Mouse (Mus musculus) urinary bladder, postnatal 4 days (tissue): ENCODE data around the gene Pgf.

Source experiments
- DNase-seq, 2 experiments: peaks; one replicate each; pipeline ENCODE4 v3.0.0; 2021 to 2022; ENCODE audit warnings: low spot score in 2 of 2

The Pgf gene

DNA sequence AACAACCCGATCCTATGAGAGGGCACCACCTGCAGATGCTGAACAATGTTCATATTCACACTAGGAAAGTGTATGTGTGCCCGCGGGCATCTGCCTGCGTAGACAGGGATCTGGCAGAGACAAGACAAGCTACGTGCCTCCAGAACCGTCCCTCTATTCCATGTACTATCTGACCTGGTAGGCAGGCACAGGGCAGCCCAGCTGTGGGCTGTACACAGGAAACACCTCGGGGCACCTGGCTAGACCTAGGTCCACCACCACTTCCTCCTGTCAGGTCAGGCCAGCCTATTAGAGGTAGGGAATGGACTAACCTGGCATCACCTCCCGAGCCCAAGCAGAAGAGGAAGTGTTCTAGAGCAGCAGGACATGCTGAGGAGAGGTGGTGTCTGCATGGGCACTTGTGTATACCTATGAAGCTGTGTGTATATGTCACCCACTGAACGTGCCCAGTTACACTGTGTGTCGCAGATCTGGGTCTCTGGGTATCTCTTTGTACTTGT is at the start of gene Pgf:
Pgf (minus strand) TSS at position 51 of the 500 bp plus-strand sequence.
- no peak for DNase-seq

DNA sequence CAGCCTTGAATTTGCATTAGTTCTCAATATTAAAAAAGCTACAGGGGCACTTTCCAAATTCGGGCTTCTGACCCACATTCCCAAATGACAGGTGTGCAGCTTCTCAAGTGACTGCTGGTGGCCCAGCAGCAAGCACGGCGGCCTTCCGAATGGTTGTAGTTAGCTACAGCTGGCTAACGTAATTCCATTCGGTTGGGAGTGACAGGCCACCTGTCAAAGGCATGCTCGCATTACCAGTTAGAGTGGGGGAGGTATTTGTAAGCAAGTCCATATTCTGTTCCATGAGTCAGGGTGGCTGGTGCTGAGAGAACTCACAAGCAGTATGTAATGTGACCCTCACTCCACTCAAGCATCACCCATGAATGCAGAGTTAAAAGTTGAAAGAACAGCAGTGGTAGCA is 49.6 kb upstream of the Pgf start:
- no peak for DNase-seq

DNA sequence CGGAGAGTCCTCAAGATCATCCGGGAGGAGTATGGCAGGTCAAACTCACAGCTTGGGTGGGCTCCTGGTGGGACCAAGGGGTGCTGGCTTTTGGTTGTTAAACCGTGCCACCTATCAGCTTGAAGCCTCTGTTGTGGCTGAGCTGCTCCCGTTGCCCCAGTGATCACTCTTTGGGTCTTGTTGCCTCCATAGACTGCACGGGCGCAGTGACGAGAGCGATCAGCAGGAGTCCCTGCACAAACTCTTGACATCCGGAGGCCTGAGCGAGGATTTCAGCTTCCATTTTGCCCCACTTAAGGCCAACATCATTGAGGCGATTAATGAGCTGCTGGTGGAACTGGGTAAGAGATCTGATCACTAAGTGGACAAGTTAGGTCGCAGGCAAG is 42.3 kb upstream of the Pgf start:
- DNase-seq: no peak

DNA sequence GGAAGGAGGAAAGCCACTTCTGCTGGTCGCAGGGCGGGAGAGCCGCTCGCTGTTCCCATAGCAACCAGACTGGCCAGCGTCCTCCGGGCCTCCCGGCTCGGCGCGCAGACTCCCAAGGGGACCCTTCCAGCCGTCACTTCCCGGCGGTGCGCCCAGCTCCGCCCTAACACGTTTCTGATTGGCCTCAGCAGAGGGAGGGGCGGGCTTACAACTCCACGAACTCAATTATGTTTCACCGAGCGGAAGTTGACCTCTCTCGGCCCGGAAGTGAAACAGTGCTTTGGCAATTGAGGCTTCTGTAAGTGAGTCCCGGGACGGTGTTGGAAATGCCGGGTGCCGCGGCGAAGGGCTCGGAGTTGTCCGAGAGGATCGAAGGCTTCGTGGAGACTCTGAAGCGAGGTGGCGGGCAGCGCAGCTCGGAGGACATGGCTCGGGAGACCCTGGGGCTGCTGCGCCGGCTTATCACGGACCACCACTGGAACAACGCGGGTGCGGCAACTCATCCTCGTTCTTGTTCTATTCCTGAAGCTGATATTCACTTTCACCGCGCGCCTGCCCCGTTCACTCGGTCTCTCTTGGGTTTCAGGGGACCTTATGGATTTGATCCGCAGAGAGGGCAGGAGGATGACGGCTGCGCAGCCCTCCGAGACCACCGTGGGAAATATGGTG is 41.8 kb upstream of the Pgf start, which contains the start of gene Eif2b2:
Eif2b2 (plus strand) TSS at position 246 of the 669 bp plus-strand sequence.
- peak; percentile 98 for DNase-seq

DNA sequence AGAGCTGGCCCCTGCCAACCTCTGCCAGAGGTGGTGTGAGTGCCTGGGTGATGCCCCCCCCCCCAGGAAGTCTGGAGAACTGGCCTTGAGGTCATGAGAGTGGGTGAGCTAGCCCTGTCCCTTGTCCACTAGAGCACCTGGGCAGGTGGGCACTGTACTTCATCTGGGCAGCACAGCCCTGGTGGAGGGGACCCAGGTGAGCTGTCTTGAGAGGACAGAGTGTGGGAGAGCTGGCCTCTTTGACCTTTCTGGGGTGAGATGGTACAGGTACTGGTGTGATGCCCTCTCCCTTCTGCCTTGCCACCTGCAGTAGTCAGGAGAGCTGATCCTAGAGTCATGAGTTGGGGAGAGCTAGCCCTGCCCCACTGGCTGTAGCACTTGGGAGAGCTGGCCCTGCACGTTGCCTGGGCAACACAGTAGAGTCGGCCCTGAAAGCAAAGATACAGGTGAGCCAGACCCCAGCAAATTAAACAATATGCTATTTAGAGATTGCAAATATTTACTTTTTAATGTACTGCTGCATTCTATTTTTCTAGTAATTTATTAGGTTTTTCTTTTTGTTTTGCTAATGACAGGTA is 40.2 kb upstream of the Pgf start:
- no peak for DNase-seq

DNA sequence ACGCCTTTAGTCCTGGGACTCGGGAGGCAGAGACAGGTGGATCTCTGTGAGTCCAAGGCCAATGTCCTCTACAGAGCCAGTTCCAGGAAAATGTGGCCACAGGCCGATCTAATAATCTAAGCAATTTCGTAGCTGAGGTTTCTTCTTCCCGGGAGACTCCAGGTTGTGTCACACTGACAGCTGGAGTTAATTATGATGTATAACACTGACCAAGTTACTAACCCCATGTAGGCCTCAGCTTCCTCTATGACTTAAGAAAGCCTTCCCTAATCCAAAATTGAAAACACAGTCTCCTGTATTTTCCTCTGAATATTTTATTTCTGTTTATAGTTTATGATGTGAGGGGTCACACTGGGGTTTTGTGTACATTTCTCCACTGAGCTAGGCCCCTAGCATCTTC is 37.4 kb upstream of the Pgf start:
- no peak for DNase-seq

DNA sequence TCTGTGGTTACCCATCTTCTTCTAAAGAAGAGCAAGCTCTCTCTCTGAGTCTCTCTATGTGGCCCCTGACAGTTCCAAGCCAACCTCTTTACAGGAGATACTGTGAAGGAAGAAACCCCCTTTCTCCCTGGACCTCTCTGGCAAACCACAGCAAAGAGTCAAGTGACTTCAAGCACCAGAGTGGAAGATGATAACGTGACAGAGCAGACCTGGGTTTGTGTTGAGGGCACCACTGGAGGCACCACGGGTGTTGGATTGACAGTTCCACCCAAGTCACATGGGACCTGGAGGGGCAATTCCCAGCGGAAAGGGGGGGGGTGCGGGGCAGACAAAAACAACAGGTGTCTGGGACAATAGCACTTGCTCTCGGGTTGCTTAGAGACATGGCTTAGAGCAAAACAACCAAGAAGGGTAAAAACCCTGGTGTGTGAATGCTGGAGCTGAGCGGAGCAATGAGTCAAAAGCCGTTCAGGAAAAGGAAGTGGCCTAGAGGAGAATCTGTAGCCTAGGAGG is 31.2 kb upstream of the Pgf start:
- no peak for DNase-seq

DNA sequence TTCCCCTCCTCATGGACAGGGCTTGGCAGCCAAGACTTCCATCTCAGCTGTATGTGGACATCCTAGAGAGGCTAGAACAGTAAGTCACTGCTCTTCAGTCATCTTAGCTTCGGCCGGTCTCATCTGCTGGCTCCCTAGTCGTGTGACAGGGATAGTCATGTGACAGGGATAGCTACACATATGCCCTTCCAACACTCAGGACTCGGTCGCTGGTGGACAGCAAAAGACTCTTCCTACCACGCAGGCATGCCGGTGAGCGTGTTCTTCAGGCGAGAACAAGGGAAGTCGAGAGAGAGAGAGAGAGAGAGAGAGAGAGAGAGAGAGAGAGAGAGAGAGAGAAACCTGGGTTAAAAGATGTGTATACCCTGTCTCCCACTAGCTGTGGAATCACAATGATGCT is 27.8 kb upstream of the Pgf start:
- no peak for DNase-seq

DNA sequence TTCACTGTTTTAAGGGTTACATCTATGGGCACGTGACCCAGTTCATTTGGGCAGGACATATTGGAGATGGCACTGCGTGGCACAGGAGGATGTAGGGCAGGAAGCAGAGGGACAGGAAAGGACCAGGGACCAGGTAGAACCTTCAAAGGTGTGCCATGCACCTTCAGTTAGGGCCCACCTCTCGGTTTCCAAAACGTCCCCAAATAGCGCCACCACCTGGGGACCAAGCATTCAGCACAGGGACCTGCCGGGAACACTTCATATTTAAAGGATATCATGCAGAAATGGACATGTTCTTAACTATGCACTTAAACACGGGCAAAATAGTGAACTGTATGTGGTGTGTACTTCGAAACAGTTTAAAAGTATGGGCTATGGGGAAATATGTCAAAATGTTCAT is 26.5 kb upstream of the Pgf start:
- no peak for DNase-seq

DNA sequence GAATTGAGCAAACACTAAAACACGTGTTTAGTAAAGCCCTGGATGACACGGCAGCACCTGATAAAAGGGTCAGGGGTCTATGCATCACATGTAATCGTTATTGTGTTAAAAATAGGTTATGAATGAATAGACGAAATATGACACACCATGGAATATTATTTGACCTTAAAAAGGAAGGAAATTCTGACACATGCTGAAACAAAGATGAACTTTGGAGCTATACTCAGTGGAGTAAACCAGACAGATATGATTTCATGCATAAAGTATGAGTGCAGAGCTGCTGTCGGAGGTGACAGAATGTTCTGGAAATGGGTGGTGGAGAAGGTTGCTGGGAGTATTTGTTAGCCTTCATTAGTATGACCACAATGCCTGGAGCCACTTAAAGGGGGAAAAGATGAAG is 26.1 kb upstream of the Pgf start:
- DNase-seq: no peak

DNA sequence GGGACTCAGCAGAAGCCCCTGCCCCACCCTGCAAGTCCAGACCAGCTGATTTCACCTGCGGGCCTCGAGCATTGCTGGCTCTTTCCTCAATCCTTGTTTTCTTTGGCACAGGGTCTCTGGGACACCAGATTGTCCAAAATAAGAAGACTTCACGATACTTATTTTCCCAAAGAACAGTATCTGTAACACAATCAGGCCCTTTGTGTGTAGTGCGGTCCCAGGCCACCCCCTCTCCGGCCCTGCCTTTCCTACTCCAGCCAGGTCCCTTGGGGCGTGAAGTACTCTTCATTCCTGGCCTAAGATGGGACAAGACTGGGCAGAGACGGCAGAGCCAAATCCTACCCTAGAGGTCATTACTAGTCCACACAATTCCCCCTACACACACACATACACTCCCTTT is 24.6 kb upstream of the Pgf start:
- DNase-seq: no peak

DNA sequence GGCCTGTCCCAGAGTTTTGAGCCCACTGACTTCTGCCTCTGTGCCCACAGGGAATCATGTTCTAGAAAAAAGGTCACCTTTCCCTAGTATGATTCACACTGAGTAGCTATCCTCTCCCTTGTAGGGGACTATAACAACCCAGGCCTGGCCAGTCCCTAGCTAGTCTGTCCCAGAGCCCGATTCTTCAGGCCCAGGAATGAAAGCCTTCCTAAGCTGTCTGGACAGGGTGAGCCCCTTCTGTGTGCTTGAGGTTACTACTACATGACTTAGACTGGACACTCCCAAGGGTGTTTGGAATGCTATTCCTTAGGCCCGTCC is 24.2 kb upstream of the Pgf start:
- no peak for DNase-seq

DNA sequence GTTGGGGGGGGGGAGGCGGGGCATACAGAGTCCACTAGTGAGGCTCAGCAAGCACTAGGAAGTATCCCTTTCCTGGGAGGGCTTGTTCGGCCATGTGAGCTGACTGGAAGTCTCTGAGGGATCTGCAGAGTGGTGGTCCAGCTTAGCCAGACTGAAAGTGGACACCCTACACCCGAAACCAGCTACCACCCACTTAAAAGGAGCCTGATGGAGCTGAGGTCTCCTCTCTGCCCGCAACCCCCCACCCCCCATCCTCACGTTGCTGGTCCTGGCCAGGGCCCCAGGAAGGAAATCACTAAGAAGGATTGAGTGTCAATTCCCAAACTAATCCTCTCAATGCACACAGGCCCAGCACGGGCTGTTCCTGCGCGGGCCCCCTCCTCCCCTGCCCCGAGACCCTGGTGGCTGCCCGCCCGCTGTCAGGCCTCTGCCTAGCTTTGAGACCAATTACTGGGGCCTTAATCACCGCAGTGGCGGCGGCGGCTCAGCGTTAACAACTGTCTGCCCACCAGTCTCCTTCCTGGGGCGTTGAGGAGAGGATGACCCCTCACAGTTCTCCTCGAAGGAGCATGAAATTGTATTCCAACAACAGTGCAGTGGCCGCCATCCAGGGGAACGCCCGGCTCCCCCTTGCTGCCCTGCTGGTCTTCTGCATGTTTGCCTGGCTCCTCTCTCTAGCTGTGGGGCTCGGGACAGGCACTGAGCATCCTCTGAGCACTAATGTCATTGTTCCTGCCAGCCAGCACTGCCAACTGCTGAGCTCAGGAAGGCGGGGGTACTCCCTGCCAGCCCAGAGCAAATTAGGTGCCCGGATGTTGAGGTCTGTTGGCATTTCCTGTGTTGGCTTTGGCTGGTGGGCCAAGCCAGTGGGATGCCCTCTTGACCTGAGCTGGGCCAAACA is 23.6 kb upstream of the Pgf start:
- no peak for DNase-seq

DNA sequence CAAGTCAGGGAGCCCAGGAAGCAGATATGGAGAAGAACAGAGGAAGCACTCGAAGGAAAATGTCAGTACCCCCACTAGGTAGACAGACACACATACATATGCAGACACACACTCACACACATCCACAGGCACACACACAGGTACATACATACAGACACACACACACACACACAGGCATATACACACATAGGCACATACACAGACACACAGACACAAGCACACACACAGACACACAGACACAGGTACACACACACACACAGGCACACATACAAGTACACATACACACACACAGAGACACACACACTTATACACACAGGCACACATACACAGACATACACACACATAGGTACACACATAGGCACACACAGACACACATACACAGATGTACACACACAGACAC is 22.4 kb upstream of the Pgf start:
- DNase-seq: no peak

DNA sequence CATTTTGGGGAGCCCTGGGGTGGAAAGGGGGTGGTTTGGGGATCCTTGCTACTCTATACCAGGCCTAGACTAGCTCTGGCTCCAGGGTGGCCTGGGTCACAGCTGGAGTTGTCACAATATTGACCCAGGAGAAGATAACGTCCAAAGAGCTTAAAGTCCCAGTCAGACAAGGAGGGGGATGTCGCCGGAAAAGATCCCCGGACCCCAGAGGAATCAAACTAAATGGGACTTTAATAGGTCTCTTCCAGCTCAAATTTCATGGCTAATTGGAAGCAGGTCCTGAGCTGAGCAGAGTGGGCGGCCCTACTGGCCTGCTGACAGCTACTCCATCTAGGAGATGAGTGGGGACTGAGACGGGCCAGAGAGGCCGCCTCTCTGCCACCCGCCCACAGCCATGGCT is 20.3 kb upstream of the Pgf start:
- DNase-seq: no peak

DNA sequence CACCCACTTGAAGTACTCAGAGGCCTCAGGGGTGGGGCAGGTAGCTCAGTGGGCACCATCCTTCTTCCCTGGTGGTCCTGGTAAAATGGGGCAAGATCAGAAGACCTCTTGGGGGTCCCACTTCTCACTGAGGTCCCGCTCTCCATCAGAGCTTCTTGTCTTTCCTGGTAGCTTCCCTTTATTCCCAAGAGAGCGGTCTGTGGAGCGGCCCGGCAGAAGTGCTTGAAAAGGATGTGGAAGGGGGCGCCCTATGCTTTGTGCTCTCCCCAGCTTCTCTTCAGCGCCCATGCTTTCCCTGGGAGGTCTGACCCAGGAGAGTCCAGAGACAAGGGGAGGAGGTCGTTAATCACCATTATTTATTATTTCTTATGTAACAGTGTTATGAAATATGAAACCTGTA is 19.8 kb upstream of the Pgf start:
- no peak for DNase-seq

DNA sequence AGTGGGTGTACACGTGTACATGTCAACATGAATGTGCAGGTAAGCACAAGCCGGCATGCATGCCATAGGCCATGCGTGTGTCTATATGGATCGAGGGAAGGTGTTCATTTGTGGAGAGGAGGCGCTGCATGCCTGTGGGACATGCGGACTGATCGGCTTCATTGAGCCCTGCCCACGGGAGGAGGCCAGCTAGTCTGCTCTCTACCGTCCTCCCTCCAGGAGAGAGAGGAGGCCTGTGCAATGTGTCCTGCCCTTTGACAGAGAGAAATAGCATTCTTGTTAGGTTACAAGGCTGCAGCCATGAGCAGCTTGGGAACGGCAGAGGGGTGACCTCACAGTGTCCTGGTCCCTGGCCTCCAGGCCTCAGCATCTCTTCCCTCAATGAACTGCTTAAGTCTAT is 18.6 kb upstream of the Pgf start:
- no peak for DNase-seq

DNA sequence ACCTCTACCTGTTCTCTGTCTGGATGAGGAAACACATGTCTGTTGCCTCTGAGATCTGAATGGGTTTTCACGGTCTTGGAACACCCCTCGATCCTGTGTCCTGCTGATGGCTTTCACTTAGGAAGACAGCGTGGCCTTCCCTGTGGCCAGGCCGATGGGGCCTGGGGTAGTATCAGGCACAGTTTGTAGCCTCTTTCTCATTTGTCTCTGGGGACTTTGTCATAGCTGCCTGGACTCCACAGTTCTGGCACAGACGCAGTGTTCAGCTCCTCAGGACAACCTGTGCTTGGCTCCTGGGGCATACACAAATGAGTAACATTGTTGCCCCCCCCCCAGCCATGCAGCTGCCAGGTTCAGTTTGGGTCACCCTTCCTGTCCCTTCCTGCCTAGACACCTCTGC is 17.5 kb upstream of the Pgf start:
- DNase-seq: no peak

DNA sequence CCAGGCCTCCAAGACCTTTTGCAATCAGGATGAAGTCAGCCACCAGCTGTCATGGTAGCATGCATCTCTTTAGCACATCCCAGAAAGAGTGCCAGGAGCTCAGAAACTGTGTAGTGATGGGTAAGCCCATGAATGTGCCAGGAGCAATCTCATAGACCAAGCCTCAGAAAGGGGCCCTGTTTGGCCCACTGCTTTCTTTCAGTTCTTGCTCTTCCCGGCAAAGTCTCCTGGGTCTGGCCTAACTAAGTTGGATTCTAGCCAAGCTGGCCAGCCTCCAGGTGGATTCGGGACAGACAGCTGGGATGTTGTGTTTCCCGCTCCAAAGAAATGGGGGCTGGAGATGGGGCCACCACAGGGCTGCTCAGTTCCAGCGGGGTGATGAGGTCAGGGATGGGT is 17.0 kb upstream of the Pgf start:
- DNase-seq: peak; percentile 82 to 83

DNA sequence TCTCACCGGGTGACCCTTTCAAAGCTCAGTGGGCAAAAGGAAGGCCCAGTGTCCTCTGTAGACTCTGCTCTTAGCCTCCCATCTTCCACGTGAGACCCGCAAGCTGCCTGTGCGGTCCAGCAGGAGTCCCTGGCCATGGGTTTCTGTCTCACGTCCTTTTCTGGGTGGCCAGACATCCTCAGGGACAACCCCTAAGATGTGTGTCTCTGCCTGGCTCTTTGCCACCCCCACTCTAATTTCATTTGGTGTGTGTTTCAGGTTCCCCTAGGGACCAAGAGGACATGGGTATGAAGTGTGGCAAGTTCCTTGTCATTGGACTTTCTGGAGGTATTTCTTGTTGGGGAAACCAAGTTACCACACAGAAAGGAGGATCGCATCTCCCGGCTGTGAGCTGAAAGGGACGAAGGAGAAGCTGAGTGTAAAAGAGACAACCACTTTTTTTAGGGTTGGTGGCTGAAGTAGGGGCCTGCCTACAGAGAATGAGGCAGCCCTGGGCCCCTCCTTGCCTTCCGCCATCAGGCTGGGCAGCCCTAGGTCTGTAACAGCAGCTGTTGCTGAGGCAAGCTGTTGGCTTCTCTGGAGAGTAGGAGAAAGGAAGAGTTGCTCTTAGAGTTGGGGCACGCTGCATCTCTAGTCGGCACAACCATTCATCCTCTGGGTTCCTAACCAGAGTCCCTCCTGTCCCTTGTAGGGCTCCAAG is 16.5 kb upstream of the Pgf start:
- DNase-seq: no peak

DNA sequence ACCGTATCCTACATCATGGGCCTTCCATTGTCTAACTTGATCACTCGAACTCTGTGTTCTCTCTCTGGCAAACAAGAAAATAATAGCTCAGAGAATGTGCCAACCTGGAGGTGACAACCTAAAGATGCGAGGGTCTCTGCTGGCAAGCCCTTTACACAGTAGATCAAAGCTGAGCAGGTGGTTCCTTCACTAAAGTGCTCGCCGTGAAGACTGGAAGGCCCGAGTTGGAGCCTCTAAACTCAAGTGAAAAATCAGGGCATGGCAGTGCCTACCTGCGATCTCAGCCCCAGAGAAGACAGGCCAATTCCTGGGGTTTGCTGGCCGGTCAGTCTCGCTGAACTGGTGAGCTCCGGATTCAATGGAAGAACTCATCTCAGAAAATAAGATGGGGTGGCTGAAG is 15.6 kb upstream of the Pgf start:
- no peak for DNase-seq

DNA sequence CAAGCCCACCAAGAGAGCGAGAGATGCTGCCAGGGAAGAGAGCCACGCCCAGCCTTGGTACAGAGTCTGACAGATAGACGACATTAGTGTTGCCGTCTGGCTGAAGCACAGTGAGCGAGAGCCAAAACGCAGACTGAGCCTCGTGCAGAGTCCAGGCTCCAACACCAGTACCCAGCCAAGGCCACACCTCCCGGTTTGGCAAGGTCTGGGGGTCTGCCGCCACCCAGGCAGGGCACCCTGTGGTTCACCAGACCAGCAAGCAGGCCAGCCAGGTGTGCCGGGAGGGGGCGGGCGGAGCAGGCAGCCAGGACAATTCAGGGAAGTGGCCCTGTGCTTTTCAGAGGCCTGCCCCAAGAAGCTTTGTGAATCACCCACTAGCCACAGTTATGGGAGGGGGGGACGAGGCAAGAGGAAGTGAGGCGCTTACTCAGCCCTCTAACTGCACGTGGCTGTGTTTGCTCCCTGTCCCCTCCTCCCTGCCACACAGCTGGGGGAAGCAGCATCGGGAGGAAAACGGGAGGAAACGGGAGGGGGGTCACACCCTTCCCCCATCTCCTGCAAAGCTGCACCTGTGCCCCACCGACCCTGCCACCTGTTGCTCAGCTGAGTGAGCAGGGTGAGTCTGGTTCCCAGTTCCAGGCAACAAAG is 15.0 kb upstream of the Pgf start:
- DNase-seq: no peak
